Mouse (Mus musculus) limb, embryonic 15.5 days (tissue): Measurements from ENCODE around the gene Hhipl1. TPM values are rescaled to one million over a fixed set of nuclear protein-coding genes. Genes with fewer than 3 reads are reported as not detected.

Source experiments
- ATAC-seq: fragments of 200-750 bp; cut with Nextera tagmentation; 2 replicates; pipeline ENCODE4 v1.8.0; 2017; ENCODE audit warnings: low read depth, moderate TSS enrichment; ENCODE audit not compliant: insufficient number of reproducible peaks, low FRiP score, low TSS enrichment
- H3K27ac ChIP-seq: fragments of 300-500 bp; sonication (generic); 2 replicates; pipeline ENCODE4 v1.5.1; 2015; ENCODE audit warnings: moderate library complexity, mild to moderate bottlenecking, inconsistent platforms
- H3K27me3 ChIP-seq: fragments of 300-500 bp; sonication (generic); 2 replicates; pipeline ENCODE4 v1.6.1; 2015; ENCODE audit warnings: inconsistent platforms
- H3K36me3 ChIP-seq: fragments of 300-500 bp; sonication (generic); 2 replicates; pipeline ENCODE4 v1.6.1; 2015; ENCODE audit warnings: inconsistent platforms
- H3K4me1 ChIP-seq: fragments of 300-500 bp; sonication (generic); 2 replicates; pipeline ENCODE4 v1.6.1; 2015; ENCODE audit warnings: inconsistent platforms
- H3K4me2 ChIP-seq: fragments of 300-500 bp; sonication (generic); 2 replicates; pipeline ENCODE4 v1.6.1; 2015; ENCODE audit warnings: mild to moderate bottlenecking, inconsistent platforms
- H3K4me3 ChIP-seq: fragments of 300-500 bp; sonication (generic); 2 replicates; pipeline ENCODE4 v1.5.1; 2015; ENCODE audit warnings: mild to moderate bottlenecking, inconsistent platforms
- H3K9ac ChIP-seq: fragments of 300-500 bp; sonication (generic); 2 replicates; pipeline ENCODE4 v1.6.1; 2015; ENCODE audit warnings: inconsistent platforms
- H3K9me3 ChIP-seq: fragments of 300-500 bp; sonication (generic); 2 replicates; pipeline ENCODE4 v1.6.1; 2016; ENCODE audit warnings: inconsistent platforms
- WGBS: fragments of 180-500 bp; shearing (Covaris S2); methylation state at CpG from one replicate; pipeline ENCODE4 v1.1.7; 2015; 5-methylcytosine and 5-hydroxymethylcytosine counted together
- polyA plus RNA-seq: library from polyadenylated mRNA; unstranded; fragments of >200 nt; fragmentation: Nextera tagmentation; extraction: Ambion mirVana; gene quantifications from 2 replicates; pipeline ENCODE4 v1.2.1, GENCODE M21; 2015

The Hhipl1 gene
- polyA plus RNA-seq, 1 experiment from 2014 or later: 1.4 TPM

- Histone ChIP-seq H3K9me3 (no peaks in the 10 kb centered on the region), H3K4me3 (no peak overlapping the region), H3K27me3 (peaks cover 4% of the 10 kb centered on the region; the same call in 1 of the 2 replicates), H3K36me3 (no peaks in the 10 kb centered on the region), H3K9ac (no peak overlapping the region), H3K4me1 (0 out of 2 replicates have a peak, but pooled peaks cover 6% of the 10 kb centered on the region), H3K4me2 (no peak overlapping the region), H3K27ac (no peak overlapping the region)
- WGBS: 43% methylated on average over 14 of the region's 14 CpGs
- no peak for ATAC-seq
These were observed 21.4 kb upstream of the Hhipl1 start for GRCm38 (mm10) chr12:108284455-108285224.

GRCm38 (mm10) chr12:108285225-108286011 lies 20.7 kb upstream of the Hhipl1 start:
- Histone ChIP-seq H3K4me3 (no peak overlapping the region), H3K27ac (no peak overlapping the region), H3K4me1 (0 out of 2 replicates have a peak, but pooled peaks cover 6% of the 10 kb centered on the region), H3K9ac (no peak overlapping the region), H3K27me3 (peaks cover 4% of the 10 kb centered on the region; the same call in 1 of the 2 replicates), H3K9me3 (no peaks in the 10 kb centered on the region), H3K4me2 (no peak overlapping the region), H3K36me3 (no peaks in the 10 kb centered on the region)
- 0 out of 2 replicates have a peak, but pooled peaks have one; percentile 25 for ATAC-seq
- WGBS: 37% methylated on average over 11 of the region's 11 CpGs

DNA sequence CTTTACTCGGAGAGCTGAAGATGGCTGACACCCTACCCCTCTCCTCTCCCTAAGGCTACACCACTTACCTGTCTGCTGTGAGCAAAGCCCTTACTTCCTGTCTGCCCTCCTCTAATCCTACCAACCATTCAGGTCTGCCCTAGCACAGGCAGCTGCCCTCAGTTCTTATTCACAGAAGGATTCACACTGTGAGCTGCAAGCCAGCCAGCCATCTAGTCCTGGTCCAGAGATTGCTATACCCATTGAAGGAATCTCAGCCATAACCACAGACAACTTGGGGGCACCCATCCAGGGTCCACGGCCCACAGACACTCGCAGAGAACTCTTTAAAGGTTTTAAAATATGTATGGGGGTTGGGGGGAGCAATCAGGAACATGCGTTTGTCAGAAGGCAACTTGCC lies 19.7 kb upstream of the Hhipl1 start:
- Histone ChIP-seq H3K4me3 (no peak overlapping the region), H3K9me3 (no peaks in the 10 kb centered on the region), H3K4me1 (0 out of 2 replicates have a peak, but pooled peaks cover 6% of the 10 kb centered on the region), H3K27me3 (peaks cover 4% of the 10 kb centered on the region; the same call in 1 of the 2 replicates), H3K27ac (no peak overlapping the region), H3K4me2 (no peak overlapping the region), H3K36me3 (no peaks in the 10 kb centered on the region), H3K9ac (no peak overlapping the region)
- WGBS: 75% methylated on average over 4 of the region's 4 CpGs
- no peak for ATAC-seq

DNA sequence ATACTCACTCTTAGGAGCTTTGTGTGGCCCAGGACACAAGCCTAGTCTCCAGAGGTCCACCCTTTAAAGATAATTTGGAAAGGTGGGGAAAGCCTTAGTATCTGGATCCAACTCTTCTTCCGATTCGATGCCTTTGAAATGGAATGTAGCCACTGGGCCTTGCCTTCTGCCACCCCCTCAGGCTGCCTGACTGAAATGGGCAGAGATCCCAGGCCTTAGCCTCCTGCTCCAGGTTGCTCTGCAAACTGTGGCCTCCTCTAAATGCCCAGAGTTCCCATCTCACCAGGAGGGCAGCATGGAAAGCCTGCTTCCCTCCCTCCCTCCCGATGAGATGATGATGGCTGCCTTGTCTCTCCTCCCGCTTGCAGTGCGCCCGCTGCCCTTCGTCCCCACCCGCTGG lies 19.1 kb upstream of the Hhipl1 start:
- Histone ChIP-seq H3K27ac (no peak overlapping the region), H3K9ac (no peak overlapping the region), H3K4me2 (no peak overlapping the region), H3K4me1 (peaks cover 6% of the 10 kb centered on the region; the same call in 1 of the 2 replicates), H3K9me3 (no peaks in the 10 kb centered on the region), H3K27me3 (peaks cover 8% of the 10 kb centered on the region; the same call in 1 of the 2 replicates), H3K4me3 (no peak overlapping the region), H3K36me3 (no peaks in the 10 kb centered on the region)
- 96% methylated on average over 8 of the region's 8 CpGs for WGBS
- ATAC-seq: no peak

GRCm38 (mm10) chr12:108288127-108288880 lies 17.8 kb upstream of the Hhipl1 start:
- ATAC-seq: no peak
- no peak overlapping the region for H3K4me3 ChIP-seq
- H3K4me1 ChIP-seq: peaks cover 15% of the 10 kb centered on the region
- H3K9me3 ChIP-seq: no peaks in the 10 kb centered on the region
- H3K27ac ChIP-seq: no peak overlapping the region
- no peaks in the 10 kb centered on the region for H3K36me3 ChIP-seq
- no peak overlapping the region for H3K4me2 ChIP-seq
- 71% methylated on average over 19 of the region's 19 CpGs for WGBS
- peaks cover 8% of the 10 kb centered on the region; the same call in 1 of the 2 replicates for H3K27me3 ChIP-seq
- H3K9ac ChIP-seq: no peak overlapping the region

- H3K4me3 ChIP-seq: no peak overlapping the region
- no peak overlapping the region for H3K9ac ChIP-seq
- peak overlapping the region; percentile 19; the same call in 1 of the 2 replicates for H3K4me2 ChIP-seq
- no peaks in the 10 kb centered on the region for H3K9me3 ChIP-seq
- H3K36me3 ChIP-seq: no peaks in the 10 kb centered on the region
- ATAC-seq: peak; percentile 42; the same call in 1 of the 2 replicates
- 0 out of 2 replicates have a peak, but pooled peaks cover 3% of the 10 kb centered on the region for H3K27me3 ChIP-seq
- no peak overlapping the region for H3K27ac ChIP-seq
- WGBS: 12% methylated on average over 9 of the region's 9 CpGs
- H3K4me1 ChIP-seq: peaks cover 20% of the 10 kb centered on the region
These were observed 13.7 kb upstream of the Hhipl1 start for GRCm38 (mm10) chr12:108292419-108292818.

DNA sequence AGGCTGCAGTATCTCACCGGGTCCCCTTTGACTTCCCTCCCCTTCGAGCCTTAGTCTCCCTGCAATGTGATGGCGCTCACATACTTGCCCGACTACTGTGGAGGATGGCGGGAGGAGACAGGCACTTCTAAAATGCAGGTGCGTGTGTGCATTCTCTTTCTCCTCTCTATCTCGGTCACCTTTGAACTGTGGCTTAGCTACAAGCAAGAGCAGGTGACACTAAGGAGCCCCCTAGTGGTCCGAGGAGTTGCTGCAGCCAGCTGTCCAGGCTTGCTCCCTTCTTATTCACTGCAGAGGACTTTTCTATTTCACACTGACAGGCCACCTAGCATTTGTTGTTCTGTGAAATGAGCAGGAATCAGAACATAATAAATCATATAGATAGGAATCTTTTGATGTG lies 13.1 kb upstream of the Hhipl1 start:
- Histone ChIP-seq H3K4me2 (peak overlapping the region; percentile 19), H3K4me1 (peaks cover 20% of the 10 kb centered on the region), H3K4me3 (no peak overlapping the region), H3K36me3 (no peaks in the 10 kb centered on the region), H3K9me3 (no peaks in the 10 kb centered on the region), H3K27ac (no peak overlapping the region), H3K27me3 (0 out of 2 replicates have a peak, but pooled peaks cover 3% of the 10 kb centered on the region), H3K9ac (no peak overlapping the region)
- WGBS: 1% methylated on average over 8 of the region's 8 CpGs
- no peak for ATAC-seq

DNA sequence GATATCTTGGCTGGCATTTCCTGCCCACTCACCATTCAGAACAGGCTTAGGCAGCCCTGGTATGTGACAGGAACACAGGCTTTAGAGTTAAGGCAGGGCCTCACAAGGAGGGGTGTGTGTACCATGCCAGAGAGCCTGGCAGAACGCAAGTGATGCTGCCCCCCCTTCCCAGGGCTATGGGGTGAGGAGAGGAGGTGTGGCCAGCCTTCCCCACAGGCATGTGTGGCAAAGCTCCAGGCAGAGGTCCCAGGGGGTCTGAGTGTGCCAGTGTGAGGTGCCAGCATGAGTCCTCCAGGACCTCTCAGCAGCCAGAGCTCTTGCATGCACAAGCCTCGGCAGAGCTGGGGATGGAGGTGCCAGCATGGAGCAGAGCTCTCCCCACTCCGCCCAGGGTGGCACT lies 11.4 kb upstream of the Hhipl1 start:
- Histone ChIP-seq H3K9ac (no peak overlapping the region), H3K36me3 (no peaks in the 10 kb centered on the region), H3K27me3 (0 out of 2 replicates have a peak, but pooled peaks cover 3% of the 10 kb centered on the region), H3K4me1 (peaks cover 20% of the 10 kb centered on the region), H3K4me2 (no peak overlapping the region), H3K9me3 (no peaks in the 10 kb centered on the region), H3K4me3 (no peak overlapping the region), H3K27ac (no peak overlapping the region)
- no peak for ATAC-seq
- WGBS: 53% methylated on average over 3 of the region's 3 CpGs

DNA sequence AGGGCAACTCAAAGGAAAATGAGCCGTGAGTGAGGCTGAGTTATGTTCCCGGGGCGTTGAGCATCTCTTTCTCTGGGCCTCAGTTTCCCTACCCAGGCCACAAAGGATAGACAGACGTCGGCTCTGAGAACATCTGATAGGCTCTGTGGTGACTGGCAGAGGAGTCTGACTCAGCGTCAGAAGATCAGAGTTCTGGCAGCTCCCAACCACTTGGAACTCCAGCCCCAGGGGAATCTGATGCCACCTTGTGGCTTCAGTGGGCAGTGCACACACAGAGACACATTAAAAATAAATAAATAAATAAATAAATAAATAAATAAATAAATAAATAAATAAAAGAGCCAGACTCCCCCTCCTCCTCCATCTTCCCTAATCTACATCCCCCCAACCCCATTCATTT lies 9.0 kb upstream of the Hhipl1 start:
- no peak for ATAC-seq
- H3K9ac ChIP-seq: no peak overlapping the region
- WGBS: 82% methylated on average over 6 of the region's 6 CpGs
- peaks cover 26% of the 10 kb centered on the region for H3K4me1 ChIP-seq
- no peaks in the 10 kb centered on the region for H3K9me3 ChIP-seq
- no peak overlapping the region for H3K27ac ChIP-seq
- H3K4me3 ChIP-seq: no peak overlapping the region
- no peaks in the 10 kb centered on the region for H3K36me3 ChIP-seq
- H3K27me3 ChIP-seq: no peaks in the 10 kb centered on the region
- H3K4me2 ChIP-seq: no peak overlapping the region

GRCm38 (mm10) chr12:108301006-108301405 lies 5.1 kb upstream of the Hhipl1 start:
- Histone ChIP-seq H3K27me3 (peaks cover 26% of the 10 kb centered on the region), H3K4me2 (no peak overlapping the region), H3K4me3 (no peak overlapping the region), H3K36me3 (no peaks in the 10 kb centered on the region), H3K9ac (no peak overlapping the region), H3K27ac (no peak overlapping the region), H3K9me3 (no peaks in the 10 kb centered on the region), H3K4me1 (peaks cover 12% of the 10 kb centered on the region)
- 40% methylated on average over 6 of the region's 6 CpGs for WGBS
- no peak for ATAC-seq

GRCm38 (mm10) chr12:108303778-108304365 lies 2.2 kb upstream of the Hhipl1 start:
- WGBS: 44% methylated on average over 6 of the region's 6 CpGs
- Histone ChIP-seq H3K4me1 (peaks cover 32% of the 10 kb centered on the region), H3K36me3 (no peaks in the 10 kb centered on the region), H3K4me3 (no peak overlapping the region), H3K27ac (no peak overlapping the region), H3K9me3 (no peaks in the 10 kb centered on the region), H3K27me3 (peaks cover 49% of the 10 kb centered on the region), H3K4me2 (no peak overlapping the region), H3K9ac (no peak overlapping the region)
- ATAC-seq: no peak
